Mouse (Mus musculus) hindbrain, embryonic 16.5 days (tissue): ENCODE measurements around the gene Dennd1b. TPM values are rescaled to one million over a fixed set of nuclear protein-coding genes. Genes with fewer than 3 reads are reported as not detected.

Experiments
- ATAC-seq: fragments of 200-750 bp; cut with Nextera tagmentation; 2 replicates; pipeline ENCODE4 v1.8.0; 2017; ENCODE audit warnings: moderate TSS enrichment, moderate library complexity
- H3K27ac ChIP-seq: fragments of 300-500 bp; sonication (generic); 2 replicates; pipeline ENCODE4 v1.5.1; 2014; ENCODE audit warnings: low read depth, mild to moderate bottlenecking, control low read depth, low read length, moderate library complexity
- H3K27me3 ChIP-seq: fragments of 300-500 bp; sonication (generic); replicated peaks from 2 replicates; pipeline ENCODE4 v1.6.1; 2014; ENCODE audit warnings: low read length; ENCODE audit not compliant: control insufficient read depth, insufficient read depth
- H3K36me3 ChIP-seq: fragments of 300-500 bp; sonication (generic); 2 replicates; pipeline ENCODE4 v1.6.1; 2014; ENCODE audit warnings: mild to moderate bottlenecking, low read length, moderate library complexity, mixed read lengths; ENCODE audit not compliant: control insufficient read depth, insufficient read depth
- H3K4me1 ChIP-seq: fragments of 300-500 bp; sonication (generic); 2 replicates; pipeline ENCODE4 v1.6.1; 2014; ENCODE audit warnings: low read depth, low read length; ENCODE audit not compliant: control insufficient read depth, insufficient read depth
- H3K4me2 ChIP-seq: fragments of 300-500 bp; sonication (generic); 2 replicates; pipeline ENCODE4 v1.6.1; 2014; ENCODE audit warnings: mild to moderate bottlenecking, low read length, control low read depth, moderate library complexity
- H3K4me3 ChIP-seq: fragments of 300-500 bp; sonication (generic); 2 replicates; pipeline ENCODE4 v1.5.1; 2014; ENCODE audit warnings: mild to moderate bottlenecking, low read length, control low read depth, moderate library complexity
- H3K9ac ChIP-seq: fragments of 300-500 bp; sonication (generic); 2 replicates; pipeline ENCODE4 v1.6.1; 2014; ENCODE audit warnings: low read depth, mild to moderate bottlenecking, control low read depth, low read length, moderate library complexity
- H3K9me3 ChIP-seq: fragments of 300-500 bp; sonication (generic); 2 replicates; pipeline ENCODE4 v1.6.1; 2014; ENCODE audit warnings: mild to moderate bottlenecking, low read length, moderate library complexity; ENCODE audit not compliant: control insufficient read depth
- WGBS: fragments of 180-500 bp; shearing (Covaris S2); extraction: QIAGEN DNeasy Blood & Tissue Kit; methylation state at CpG from one replicate; pipeline ENCODE4 v1.1.7; 2014; 5-methylcytosine and 5-hydroxymethylcytosine counted together
- polyA plus RNA-seq: library from polyadenylated mRNA; unstranded; fragments of >200 nt; fragmentation: Nextera tagmentation; extraction: Ambion mirVana; gene quantifications from 2 replicates; pipeline ENCODE4 v1.2.1, GENCODE M21; 2015

Dennd1b gene
- polyA plus RNA-seq, 1 experiment from 2014 or later, result 7.9 TPM

DNA sequence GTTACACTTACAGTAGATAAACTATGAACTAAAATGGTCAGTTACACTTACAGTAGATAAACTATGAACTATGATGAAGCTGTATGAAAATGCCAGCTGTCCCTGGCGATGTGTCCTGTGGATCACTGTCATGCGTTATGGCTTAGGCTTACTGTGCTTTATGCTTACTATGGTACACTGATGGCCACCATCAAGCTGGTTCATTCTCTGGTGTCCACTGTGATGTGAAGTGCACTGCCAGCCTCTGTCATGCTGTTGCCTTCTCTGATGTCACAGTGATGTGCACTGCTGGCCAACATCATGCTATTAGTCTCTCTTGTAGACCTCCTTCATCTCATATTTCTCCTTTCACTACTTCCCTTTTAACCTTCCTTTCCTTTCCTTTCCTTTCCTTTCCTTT, 33.4 kb downstream of the Dennd1b start:
- Histone ChIP-seq H3K9ac (no peak overlapping the region), H3K4me1 (peaks cover 4% of the 10 kb centered on the region; the same call in 1 of the 2 replicates), H3K9me3 (no peaks in the 10 kb centered on the region), H3K27ac (no peak overlapping the region), H3K27me3 (no peaks in the 10 kb centered on the region), H3K4me3 (no peak overlapping the region), H3K4me2 (no peak overlapping the region), H3K36me3 (no peaks in the 10 kb centered on the region)
- WGBS, result 97% methylated on average over 2 of the region's 2 CpGs
- ATAC-seq, result no peak

- Histone ChIP-seq H3K4me1 (peaks cover 4% of the 10 kb centered on the region; the same call in 1 of the 2 replicates), H3K36me3 (no peaks in the 10 kb centered on the region), H3K4me2 (peak overlapping the region; percentile 22; the same call in 1 of the 2 replicates), H3K27ac (peak overlapping the region; percentile 26; the same call in 1 of the 2 replicates), H3K9me3 (no peaks in the 10 kb centered on the region), H3K4me3 (no peak overlapping the region), H3K9ac (peak overlapping the region; percentile 2; the same call in 1 of the 2 replicates), H3K27me3 (no peaks in the 10 kb centered on the region)
- 18% methylated on average over 9 of the region's 9 CpGs for WGBS
- ATAC-seq, result peak; percentile 81
Observed at GRCm38 (mm10) chr1:139000675-139001379, 37.6 kb downstream of the Dennd1b start.

- H3K36me3 ChIP-seq, result no peaks in the 10 kb centered on the region
- peaks cover 4% of the 10 kb centered on the region; the same call in 1 of the 2 replicates for H3K4me1 ChIP-seq
- no peak overlapping the region for H3K27ac ChIP-seq
- H3K9me3 ChIP-seq, result no peaks in the 10 kb centered on the region
- no peak overlapping the region for H3K9ac ChIP-seq
- H3K4me2 ChIP-seq, result no peak overlapping the region
- no peak for ATAC-seq
- no peak overlapping the region for H3K4me3 ChIP-seq
- 89% methylated on average over 2 of the region's 2 CpGs for WGBS
- H3K27me3 ChIP-seq, result no peaks in the 10 kb centered on the region
Observed at GRCm38 (mm10) chr1:139003503-139003902, 40.3 kb downstream of the Dennd1b start.

DNA sequence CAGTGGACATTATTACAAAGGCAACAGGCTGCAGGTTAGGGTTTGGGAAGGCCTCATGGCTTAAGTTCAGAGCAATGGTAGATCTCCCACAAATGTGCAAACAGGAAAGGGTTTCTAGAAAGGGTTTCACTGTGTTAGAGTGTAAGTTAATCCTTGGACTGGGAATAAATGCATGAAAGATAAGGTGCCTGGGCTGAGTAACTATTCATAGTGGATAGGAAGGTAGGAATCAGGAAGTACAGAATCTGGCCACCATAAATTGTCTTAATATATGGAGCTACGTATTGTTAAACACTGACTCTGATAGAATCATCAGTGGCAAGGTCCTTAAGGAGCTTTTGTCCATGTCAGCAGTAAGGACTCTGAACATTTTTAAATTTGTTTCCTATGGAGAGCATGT, 42.8 kb downstream of the Dennd1b start:
- H3K4me2 ChIP-seq, result no peak overlapping the region
- no peak overlapping the region for H3K27ac ChIP-seq
- no peaks in the 10 kb centered on the region for H3K36me3 ChIP-seq
- H3K9me3 ChIP-seq, result no peaks in the 10 kb centered on the region
- H3K4me3 ChIP-seq, result no peak overlapping the region
- no peak for ATAC-seq
- no peaks in the 10 kb centered on the region for H3K27me3 ChIP-seq
- no peak overlapping the region for H3K9ac ChIP-seq
- H3K4me1 ChIP-seq, result no peaks in the 10 kb centered on the region
- WGBS, result 81% methylated on average over 1 of the region's 1 CpGs

- ATAC-seq, result no peak
- Histone ChIP-seq H3K27me3 (no peaks in the 10 kb centered on the region), H3K36me3 (no peaks in the 10 kb centered on the region), H3K4me3 (no peak overlapping the region), H3K27ac (no peak overlapping the region), H3K4me2 (no peak overlapping the region), H3K9ac (no peak overlapping the region), H3K4me1 (no peaks in the 10 kb centered on the region), H3K9me3 (no peaks in the 10 kb centered on the region)
- WGBS, result 96% methylated on average over 3 of the region's 3 CpGs
Observed at GRCm38 (mm10) chr1:139007475-139007874, 44.2 kb downstream of the Dennd1b start.

DNA sequence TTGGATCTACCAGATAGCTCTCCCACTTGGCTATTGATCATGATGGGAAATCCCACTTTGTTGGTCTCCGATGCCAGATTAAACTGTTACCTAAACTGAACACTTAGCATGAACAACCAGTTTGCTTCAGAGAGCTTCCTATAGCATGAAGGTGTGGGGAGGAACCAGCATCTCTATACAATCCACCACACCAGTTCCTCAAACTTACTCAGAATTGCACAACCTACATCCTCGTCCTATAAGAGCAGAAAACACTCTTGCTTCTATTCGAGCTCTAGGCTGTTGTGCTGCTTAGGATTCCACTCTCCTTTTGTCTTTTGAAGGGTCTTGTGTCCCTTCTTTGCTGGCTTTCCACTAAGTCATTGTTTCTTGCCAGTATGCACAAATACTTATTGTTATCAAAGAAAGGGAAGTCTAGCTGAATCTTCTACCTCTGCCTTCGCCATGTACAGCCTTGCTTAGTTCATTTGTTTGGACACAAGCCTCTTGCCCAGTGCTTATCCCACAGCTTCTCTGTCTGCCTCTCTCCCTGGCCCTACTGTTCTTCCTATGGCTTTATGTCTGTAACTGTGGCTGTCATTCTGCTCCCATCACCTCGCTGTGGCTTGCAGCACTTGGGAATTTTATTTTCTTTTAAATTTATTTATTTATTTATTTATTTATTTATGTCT, 52.0 kb downstream of the Dennd1b start:
- 63% methylated on average over 5 of the region's 5 CpGs for WGBS
- Histone ChIP-seq H3K9me3 (peaks cover 3% of the 10 kb centered on the region; the same call in 1 of the 2 replicates), H3K4me1 (no peaks in the 10 kb centered on the region), H3K4me2 (no peak overlapping the region), H3K27ac (no peak overlapping the region), H3K27me3 (no peaks in the 10 kb centered on the region), H3K36me3 (no peaks in the 10 kb centered on the region), H3K9ac (no peak overlapping the region), H3K4me3 (no peak overlapping the region)
- no peak for ATAC-seq

DNA sequence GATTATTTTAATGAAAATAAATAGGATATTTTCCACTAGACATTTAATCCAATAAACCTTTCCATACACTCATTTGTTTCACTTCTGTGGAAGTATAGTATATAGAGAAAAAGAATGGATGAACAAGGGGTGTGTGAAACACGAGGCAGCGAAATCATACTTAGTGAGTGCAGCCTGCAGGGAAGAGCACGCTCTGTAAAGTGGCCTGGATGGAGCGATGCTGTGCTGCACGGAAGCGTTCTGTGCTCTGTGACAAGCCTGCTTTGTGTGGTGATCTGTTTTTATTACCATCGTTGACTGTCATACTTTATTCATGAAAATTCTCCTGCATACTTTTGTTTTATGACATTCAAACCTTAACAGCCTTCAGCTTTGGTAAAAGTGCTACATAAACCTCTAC, 58.1 kb downstream of the Dennd1b start:
- Histone ChIP-seq H3K4me3 (no peak overlapping the region), H3K27ac (no peak overlapping the region), H3K4me1 (0 out of 2 replicates have a peak, but pooled peaks cover 2% of the 10 kb centered on the region), H3K9ac (no peak overlapping the region), H3K36me3 (no peaks in the 10 kb centered on the region), H3K27me3 (no peaks in the 10 kb centered on the region), H3K4me2 (no peak overlapping the region; the same call in 1 of the 2 replicates), H3K9me3 (peaks cover 3% of the 10 kb centered on the region; the same call in 1 of the 2 replicates)
- 45% methylated on average over 7 of the region's 7 CpGs for WGBS
- peak; percentile 72 for ATAC-seq

- no peaks in the 10 kb centered on the region for H3K27me3 ChIP-seq
- H3K9me3 ChIP-seq, result no peaks in the 10 kb centered on the region
- no peak overlapping the region for H3K4me2 ChIP-seq
- H3K36me3 ChIP-seq, result no peaks in the 10 kb centered on the region
- WGBS, result 57% methylated on average over 8 of the region's 8 CpGs
- 0 out of 2 replicates have a peak, but pooled peaks cover 2% of the 10 kb centered on the region for H3K4me1 ChIP-seq
- H3K9ac ChIP-seq, result no peak overlapping the region
- no peak overlapping the region for H3K4me3 ChIP-seq
- no peak overlapping the region for H3K27ac ChIP-seq
- 0 out of 2 replicates have a peak, but pooled peaks have one; percentile 65 for ATAC-seq
Observed at GRCm38 (mm10) chr1:139025882-139026645, 62.8 kb downstream of the Dennd1b start.

DNA sequence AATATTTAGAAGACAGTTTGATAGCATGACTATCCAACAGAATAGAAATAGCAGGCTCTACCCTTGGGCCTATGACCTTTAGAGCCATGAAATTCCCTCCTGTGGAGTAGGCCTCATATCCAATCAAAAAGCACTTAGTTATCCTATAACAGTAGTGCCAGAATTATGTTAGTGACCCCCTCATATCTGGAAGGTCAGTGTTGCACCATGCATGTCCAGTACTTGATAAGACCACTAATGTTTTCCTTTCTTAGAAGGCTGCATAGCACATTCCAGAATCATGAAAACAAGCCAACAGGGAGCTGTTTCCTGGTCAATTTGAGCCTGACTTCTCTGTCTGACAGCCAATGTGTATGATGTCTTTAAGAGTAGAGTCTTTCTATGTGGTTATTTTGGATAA, 66.3 kb downstream of the Dennd1b start:
- Histone ChIP-seq H3K4me1 (0 out of 2 replicates have a peak, but pooled peaks cover 2% of the 10 kb centered on the region), H3K36me3 (no peaks in the 10 kb centered on the region), H3K4me3 (no peak overlapping the region), H3K27ac (no peak overlapping the region), H3K27me3 (no peaks in the 10 kb centered on the region), H3K4me2 (no peak overlapping the region), H3K9ac (no peak overlapping the region), H3K9me3 (no peaks in the 10 kb centered on the region)
- ATAC-seq, result no peak
